Mouse (Mus musculus): ENCODE data around the gene Olfr368.

Gene Olfr368

GRCm38 (mm10) chr2:37326215-37326614 is at the start of gene Olfr368:
TSS of gene Olfr368 (plus strand) at chr2:37326515.
- in situ Hi-C loops (cut with MseI, MboI) = loop anchor here (25.0 kb wide), 1 partner anchor 589 kb away; the partner anchor contains the start of gene Olfr347 (in 2 of the 2)

GRCm38 (mm10) chr2:37333321-37333720 is 7.0 kb downstream of the Olfr368 start:
- in situ Hi-C loops (cut with MseI, MboI) = loop anchor here (25.0 kb wide), 1 partner anchor 596 kb away; the partner anchor contains the start of gene Olfr347 (in 2 of the 2)

DNA sequence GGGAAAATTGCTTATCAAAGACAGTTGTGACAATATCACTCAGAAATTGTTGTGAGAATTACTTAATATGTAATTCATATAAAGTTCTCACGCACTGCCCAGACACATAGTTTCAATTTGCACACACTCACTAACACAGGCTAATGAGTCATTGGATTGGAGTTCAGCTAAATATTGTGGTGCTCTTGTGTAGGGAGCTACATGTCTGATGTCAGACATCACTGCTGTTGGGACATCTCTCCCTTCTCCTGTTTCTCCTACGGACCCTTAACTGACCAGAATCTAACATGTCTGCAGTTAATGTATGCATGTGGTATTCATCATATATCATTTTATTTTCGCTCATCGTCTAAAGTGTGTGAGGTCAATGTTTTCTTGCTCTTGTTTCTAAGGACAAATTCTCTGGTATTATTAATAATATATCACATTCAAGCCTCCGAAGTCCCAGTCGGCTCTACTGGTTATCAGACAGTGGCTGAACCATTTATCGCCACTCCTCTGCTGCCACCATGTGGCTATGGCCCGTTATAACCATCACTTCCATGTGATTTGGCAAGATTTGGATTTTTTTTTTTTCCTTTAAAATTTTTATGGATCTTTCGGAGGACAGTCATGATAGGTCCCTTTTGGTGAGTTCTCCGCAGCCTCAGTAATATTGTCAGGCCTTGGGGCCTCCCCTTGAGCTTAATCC is 12.3 kb downstream of the Olfr368 start:
- in situ Hi-C loops (cut with MseI, MboI) = loop anchor here (25.0 kb wide), 1 partner anchor 601 kb away; the partner anchor contains the start of gene Olfr347 (in 2 of the 2)

GRCm38 (mm10) chr2:37351671-37352070 is 25.4 kb downstream of the Olfr368 start:
- in situ Hi-C loops (cut with MseI, MboI) = no loop called here

DNA sequence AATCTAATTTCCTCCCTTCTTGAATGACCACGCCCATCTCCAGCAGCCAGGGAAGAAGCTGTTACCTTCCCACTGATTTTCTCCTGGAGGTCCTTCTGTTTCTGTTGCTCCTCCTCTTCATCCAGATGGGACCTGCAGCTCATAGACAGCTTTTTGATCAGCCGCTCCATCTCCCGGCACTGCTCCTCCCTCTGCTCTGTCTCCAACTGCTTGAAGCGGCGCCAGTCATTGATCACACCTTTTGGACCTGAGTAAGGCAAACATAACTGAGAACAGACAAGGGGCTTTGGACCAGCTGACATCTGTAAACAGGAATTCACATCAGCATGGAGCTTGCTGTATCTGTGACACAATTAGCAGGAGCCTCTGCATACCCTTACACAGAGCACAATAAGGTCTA is 29.3 kb downstream of the Olfr368 start:
- in situ Hi-C loops (cut with MseI, MboI) = no loop called here

DNA sequence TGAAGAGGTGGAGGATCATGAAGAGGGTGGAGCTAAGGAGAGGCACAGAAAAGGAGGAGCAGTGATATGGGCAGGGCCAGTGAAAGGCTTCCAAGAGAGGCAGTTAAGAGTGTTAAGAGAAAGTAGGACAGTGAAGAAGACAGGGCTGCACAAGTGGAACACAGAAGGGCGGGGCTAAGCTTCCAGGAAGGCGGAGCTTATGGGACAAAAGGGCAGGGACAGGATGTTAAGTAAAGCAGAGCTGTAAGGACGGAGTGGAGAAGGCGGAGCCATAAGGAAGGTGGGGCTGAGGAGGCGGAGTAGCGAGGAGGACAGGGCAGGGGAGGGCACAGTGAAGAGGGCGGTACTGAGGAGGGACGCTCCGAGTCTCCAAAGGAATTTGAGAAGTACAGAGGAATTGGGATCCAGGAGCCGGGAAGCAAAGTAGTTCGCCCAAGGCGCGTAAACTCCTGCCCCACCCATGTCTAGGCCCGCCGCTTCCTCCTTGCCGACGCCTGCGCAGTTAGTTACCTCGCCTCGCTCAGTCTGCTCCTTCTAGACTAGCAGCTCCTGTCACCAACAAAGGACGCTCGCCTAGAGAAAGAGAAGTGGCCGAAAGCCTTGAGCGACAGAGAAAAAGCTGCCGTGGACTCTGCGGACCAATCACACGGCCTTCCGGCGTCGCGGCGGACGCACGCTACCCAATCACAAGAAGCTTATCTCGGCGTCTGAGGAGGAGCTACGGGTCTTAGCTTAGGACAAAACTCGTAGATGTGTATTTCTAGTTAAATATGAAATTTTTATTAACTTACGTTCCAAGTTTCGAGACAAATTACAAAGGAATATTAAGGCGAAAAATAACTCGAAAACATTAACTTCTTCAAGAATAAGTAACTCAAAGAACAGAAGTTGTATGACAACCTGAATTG is 32.6 kb downstream of the Olfr368 start, which contains the start of gene Pdcl:
Gene Pdcl (minus strand): TSS at position 700 of the 908 bp plus-strand sequence.
- in situ Hi-C loops (cut with MseI, MboI) = no loop called here

DNA sequence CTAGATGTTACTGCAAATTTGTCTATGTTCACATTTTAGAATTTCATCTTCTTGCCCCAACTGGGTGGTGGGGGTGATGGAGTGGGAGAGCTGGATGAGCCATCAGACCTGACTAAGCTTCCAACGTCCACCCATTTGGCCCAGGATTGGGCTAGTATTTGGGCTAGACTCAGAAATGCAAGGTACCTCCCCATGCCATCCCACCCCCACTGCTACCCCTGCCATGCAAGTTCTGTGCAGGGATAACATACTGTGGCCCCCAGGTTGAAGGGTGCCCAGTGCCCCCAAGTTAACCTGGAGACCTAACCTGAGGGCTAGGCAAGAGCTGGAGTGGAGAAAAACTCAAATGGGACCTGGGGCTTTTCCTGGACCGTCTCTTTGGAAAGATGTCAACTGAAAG is 33.6 kb downstream of the Olfr368 start:
- in situ Hi-C loops (cut with MseI, MboI) = no loop called here

- in situ Hi-C loops (cut with MseI, MboI) = no loop called here
Measured at GRCm38 (mm10) chr2:37370651-37371050, 44.3 kb downstream of the Olfr368 start.

- in situ Hi-C loops (cut with MseI, MboI) = no loop called here
Measured at GRCm38 (mm10) chr2:37376018-37376417, 49.7 kb downstream of the Olfr368 start.

DNA sequence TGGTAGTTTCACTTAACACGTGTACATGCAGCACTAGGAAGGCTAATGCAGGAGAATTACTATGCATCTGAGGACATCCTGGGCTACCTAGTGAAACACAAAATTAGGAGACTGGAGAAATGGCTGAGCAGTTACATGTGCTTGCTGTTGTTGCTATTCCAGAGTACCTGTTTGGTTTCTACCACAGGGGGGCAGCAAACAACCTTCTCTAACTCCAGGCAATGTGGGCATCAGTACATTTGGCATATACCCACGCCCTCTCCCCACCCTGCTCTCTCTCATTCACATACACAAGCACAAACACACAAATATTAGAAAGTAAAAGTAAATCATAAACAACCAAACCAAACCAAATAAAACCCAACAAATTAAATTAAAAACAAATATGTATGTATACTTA is 53.9 kb downstream of the Olfr368 start:
- in situ Hi-C loops (cut with MseI, MboI) = no loop called here

Data from mouse trophoblast stem cell (cell line).